Mouse (Mus musculus) thymus, adult 2 months (tissue): ENCODE measurements around the gene Psmd2. TPM values are rescaled to one million over a fixed set of nuclear protein-coding genes. Genes with fewer than 3 reads are reported as not detected.

Experiments
- DNase-seq: peaks from one replicate; pipeline ENCODE4 v3.0.0; 2021
- H3K27ac ChIP-seq: fragments of 200-500 bp; 2 replicates; pipeline ENCODE4 v1.5.1; 2012; ENCODE audit warnings: low read length, control low read depth; ENCODE audit not compliant: control insufficient read depth, insufficient read depth
- H3K27me3 ChIP-seq: fragments of 200-500 bp; 2 replicates; pipeline ENCODE4 v1.6.1; 2012; ENCODE audit warnings: mild to moderate bottlenecking, low read length, moderate library complexity, mixed read lengths; ENCODE audit not compliant: control insufficient read depth, insufficient read depth
- H3K36me3 ChIP-seq: fragments of 200-500 bp; 2 replicates; pipeline ENCODE4 v1.6.1; 2012; ENCODE audit warnings: mild to moderate bottlenecking, low read length, moderate library complexity; ENCODE audit not compliant: control insufficient read depth, insufficient read depth
- H3K4me1 ChIP-seq: fragments of 200-500 bp; replicated peaks from 2 replicates; pipeline ENCODE4 v1.6.1; 2012; ENCODE audit warnings: low read length; ENCODE audit not compliant: control insufficient read depth, insufficient read depth
- H3K4me3 ChIP-seq: fragments of 200-500 bp; 2 replicates; pipeline ENCODE4 v1.5.1; 2012; ENCODE audit warnings: mild to moderate bottlenecking, low read length, control low read depth, moderate library complexity; ENCODE audit not compliant: control insufficient read depth, insufficient read depth
- CTCF ChIP-seq: fragments of 200-500 bp; IDR thresholded peaks from 2 replicates; pipeline ENCODE4 v1.5.1; 2012; ENCODE audit warnings: mild to moderate bottlenecking, control low read depth, low read length, moderate library complexity, borderline replicate concordance; ENCODE audit not compliant: control insufficient read depth, poor library complexity, insufficient read depth; ENCODE audit errors: extremely low read depth
- POLR2A ChIP-seq: fragments of 200-500 bp; IDR thresholded peaks from 2 replicates; pipeline ENCODE4 v1.6.1; 2012; ENCODE audit warnings: mild to moderate bottlenecking, low read length, control low read depth, moderate library complexity; ENCODE audit not compliant: control insufficient read depth, poor library complexity, insufficient read depth; ENCODE audit errors: extremely low read depth
- WGBS: fragments of 180-500 bp; shearing (Covaris S2); methylation state at CpG from one replicate; pipeline ENCODE4 v1.1.7; 2018; 5-methylcytosine and 5-hydroxymethylcytosine counted together
- polyA plus RNA-seq: library from polyadenylated mRNA; depleted of rRNA; stranded (reverse); fragments of >200 nt; gene quantifications from 2 replicates; pipeline ENCODE4 v1.2.3, GENCODE M21; 2012

Psmd2 gene
- polyA plus RNA-seq, 1 experiment: 101 TPM

DNA sequence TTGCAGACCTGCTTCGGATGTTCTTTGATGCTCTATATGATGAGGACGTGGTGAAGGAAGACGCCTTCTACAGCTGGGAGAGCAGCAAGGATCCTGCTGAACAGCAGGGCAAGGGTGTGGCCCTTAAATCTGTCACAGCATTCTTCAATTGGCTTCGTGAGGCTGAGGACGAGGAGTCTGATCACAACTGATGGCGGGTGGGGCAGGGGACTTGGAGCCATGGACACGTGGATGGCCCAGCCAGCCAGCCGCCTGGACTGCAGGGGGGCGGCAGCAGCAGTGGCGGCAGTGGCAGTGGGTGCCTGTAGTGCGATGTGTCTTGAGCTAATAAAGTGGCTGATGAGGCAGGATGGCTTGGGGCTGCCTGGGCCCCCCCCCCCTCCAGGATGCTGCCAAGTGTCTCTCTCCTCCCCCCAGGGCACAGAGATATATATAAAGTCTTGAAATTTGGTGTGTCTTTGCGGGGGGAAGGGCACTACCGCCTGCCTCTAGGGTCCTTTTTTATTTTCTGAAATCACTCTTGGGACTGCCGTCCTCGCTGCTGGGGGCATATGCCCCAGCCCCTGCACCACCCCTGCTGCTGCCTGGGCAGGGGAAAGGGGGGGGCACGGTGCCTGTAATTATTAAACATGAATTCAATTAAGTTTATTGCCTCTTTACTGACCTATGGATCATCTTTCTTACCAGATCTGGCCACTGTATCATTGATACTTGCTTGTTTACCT lies 41.0 kb downstream of the Psmd2 start:
- DNase-seq: no peak
- Histone ChIP-seq H3K4me3 (no peak overlapping the region), H3K4me1 (peaks cover 14% of the 10 kb centered on the region), H3K27me3 (no peaks in the 10 kb centered on the region; the same call in 1 of the 2 replicates), H3K36me3 (peaks cover 30% of the 10 kb centered on the region), H3K27ac (no peak overlapping the region)
- 86% methylated on average over 16 of the region's 16 CpGs for WGBS
- TF ChIP-seq CTCF: no peak
- TF ChIP-seq POLR2A: no peak

DNA sequence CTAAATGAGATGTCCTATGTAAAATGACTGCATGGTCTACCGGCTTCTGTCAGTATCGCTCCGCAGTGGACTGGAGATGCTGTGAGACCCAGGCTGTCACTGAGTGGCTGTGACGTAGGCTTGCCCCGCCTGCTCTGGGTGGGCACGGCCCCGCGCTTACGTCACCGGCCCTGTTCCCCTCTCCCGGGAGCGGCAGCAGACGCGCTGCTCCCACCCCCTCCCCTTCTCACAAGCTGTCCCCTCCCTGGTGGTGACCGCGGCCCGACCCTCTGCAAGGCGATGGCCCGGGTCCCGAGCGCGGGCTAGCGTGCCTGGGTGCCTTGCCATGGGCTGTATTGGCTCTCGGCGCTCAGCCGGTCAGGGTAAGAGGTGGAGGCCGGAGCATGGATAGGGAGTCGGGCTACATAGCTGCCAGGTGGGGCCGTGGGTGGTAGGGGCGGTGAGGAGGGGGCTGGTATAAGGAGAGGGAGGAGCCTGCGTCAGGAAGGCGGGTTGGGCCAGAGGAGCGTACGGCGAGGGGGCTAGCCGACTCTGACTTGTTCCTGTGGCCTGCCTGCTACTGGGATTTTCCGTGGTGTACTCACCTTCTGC lies 41.8 kb downstream of the Psmd2 start, which contains the start of gene Fam131a:
TSS of gene Fam131a (plus strand) at position 131 of the 591 bp plus-strand sequence.
- peak; percentile 85 for DNase-seq
- Histone ChIP-seq H3K4me3 (peak within 1 kb of the TSS; percentile 53), H3K4me1 (peaks cover 14% of the 10 kb centered on the region), H3K27me3 (no peaks in the 10 kb centered on the region; the same call in 1 of the 2 replicates), H3K27ac (no peak within 1 kb of the TSS), H3K36me3 (peaks cover 22% of the 10 kb centered on the region)
- WGBS: 3% methylated on average over 37 of the region's 37 CpGs
- no peak for TF ChIP-seq POLR2A
- TF ChIP-seq CTCF: no peak

DNA sequence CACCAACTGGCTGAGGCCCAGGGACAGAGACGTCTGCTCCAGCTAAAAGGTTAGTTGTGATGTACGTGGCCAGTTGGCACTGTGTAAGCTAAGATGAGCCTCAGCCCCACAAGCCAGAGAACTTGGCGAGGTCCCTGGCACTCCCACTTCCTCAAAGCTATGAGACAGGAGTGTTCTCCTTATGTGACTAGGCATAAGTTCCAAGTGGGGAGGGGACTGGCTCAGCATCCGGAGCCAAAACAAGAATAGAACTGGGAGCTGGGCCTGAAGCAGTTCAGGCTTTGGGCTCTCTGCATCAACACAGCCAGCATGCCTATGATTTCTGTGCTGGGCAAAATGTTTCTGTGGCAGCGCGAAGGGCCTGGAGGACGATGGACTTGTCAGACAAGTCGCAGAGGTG lies 43.3 kb downstream of the Psmd2 start:
- Histone ChIP-seq H3K27me3 (no peaks in the 10 kb centered on the region; the same call in 1 of the 2 replicates), H3K36me3 (peaks cover 7% of the 10 kb centered on the region), H3K4me1 (peaks cover 14% of the 10 kb centered on the region), H3K4me3 (no peak overlapping the region), H3K27ac (no peak overlapping the region)
- TF ChIP-seq CTCF (no peak), POLR2A (no peak)
- no peak for DNase-seq
- WGBS: 69% methylated on average over 8 of the region's 8 CpGs

DNA sequence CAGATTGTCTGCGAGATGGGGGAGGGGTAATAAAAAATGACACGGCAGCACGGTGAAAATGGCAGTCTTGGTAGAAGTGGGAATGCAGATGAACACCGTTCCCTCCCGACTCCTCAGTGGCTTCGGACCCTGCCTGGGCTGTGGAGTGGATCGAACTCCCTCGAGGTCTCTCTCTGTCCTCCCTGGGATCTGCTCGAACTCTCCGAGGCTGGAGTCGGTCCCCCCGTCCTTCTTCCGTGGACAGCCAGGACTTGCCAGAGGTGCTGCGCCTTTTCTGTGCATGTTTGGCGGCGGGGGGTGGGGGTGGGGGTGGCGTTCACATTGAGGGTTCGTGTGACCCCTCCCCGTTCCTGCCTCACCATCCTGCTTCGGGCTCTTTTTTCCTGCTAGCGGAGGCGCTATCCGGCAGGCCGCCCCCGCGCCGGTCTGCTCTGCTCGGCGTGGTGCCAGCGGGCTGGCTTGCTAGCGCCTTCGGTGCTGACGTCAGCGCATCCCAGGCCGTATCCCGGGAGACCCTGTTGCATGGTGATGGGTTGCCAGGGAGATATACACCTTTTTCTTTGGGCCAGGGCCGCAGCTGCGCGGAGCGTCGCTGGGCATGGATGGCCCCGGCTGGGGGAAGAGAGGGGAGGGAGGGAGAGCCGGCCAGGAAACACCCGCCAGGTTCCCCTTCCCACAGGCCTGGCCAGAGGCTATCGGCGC lies 44.3 kb downstream of the Psmd2 start:
- DNase-seq: peak; percentile 20

DNA sequence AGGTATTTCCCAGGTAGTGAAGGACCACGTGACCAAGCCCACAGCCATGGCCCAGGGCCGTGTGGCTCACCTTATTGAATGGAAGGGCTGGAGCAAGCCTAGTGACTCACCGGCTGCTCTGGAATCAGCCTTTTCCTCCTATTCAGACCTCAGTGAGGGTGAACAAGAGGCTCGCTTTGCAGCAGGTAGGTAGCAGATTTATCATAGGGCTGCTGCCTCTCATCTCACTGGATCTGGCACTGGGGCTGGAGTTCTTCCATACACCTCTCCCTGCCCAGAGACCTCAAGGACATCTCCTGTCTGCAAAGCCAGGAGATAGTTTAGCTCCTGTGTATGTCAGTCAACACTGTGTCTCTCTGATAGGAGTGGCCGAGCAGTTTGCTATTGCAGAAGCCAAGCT lies 47.8 kb downstream of the Psmd2 start:
- TF ChIP-seq POLR2A (no peak), CTCF (no peak)
- Histone ChIP-seq H3K4me1 (peaks cover 7% of the 10 kb centered on the region; the same call in 1 of the 2 replicates), H3K27me3 (no peaks in the 10 kb centered on the region), H3K27ac (no peak overlapping the region), H3K36me3 (no peaks in the 10 kb centered on the region), H3K4me3 (no peak overlapping the region)
- WGBS: 94% methylated on average over 5 of the region's 5 CpGs
- no peak for DNase-seq

More for the DNA sequence above, 44.3 kb downstream of the Psmd2 start:
- peaks cover 14% of the 10 kb centered on the region for H3K4me1 ChIP-seq
- no peak for TF ChIP-seq POLR2A
- TF ChIP-seq CTCF: no peak
- WGBS: 6% methylated on average over 46 of the region's 46 CpGs
- no peak overlapping the region for H3K27ac ChIP-seq
- no peaks in the 10 kb centered on the region; the same call in 1 of the 2 replicates for H3K27me3 ChIP-seq
- H3K4me3 ChIP-seq: peak overlapping the region; percentile 4
- no peaks in the 10 kb centered on the region for H3K36me3 ChIP-seq

DNA sequence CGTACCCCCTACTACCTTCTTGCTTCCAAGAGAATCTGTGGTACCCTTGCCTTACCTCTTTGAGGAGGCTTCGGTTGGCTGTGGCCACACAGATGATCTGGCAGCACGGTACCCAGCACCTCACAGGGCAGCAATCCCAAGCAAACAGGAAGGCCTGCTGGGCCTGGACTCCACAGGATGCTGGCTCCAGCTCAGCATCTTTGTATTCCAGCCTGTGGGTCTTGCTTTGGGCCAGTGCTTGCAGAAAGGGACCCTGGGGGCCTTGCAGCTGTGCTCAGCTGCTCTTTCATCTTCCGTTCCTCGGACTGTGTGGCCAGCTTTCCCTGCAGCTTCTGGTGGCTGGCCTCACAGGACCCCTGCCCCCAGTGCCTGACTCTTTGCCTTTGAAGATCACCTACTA lies 48.6 kb downstream of the Psmd2 start:
- WGBS: 89% methylated on average over 5 of the region's 5 CpGs
- no peaks in the 10 kb centered on the region for H3K36me3 ChIP-seq
- no peak for TF ChIP-seq CTCF
- no peak for TF ChIP-seq POLR2A
- H3K27ac ChIP-seq: no peak overlapping the region
- H3K27me3 ChIP-seq: no peaks in the 10 kb centered on the region
- no peak for DNase-seq
- H3K4me1 ChIP-seq: peaks cover 7% of the 10 kb centered on the region; the same call in 1 of the 2 replicates
- H3K4me3 ChIP-seq: no peak overlapping the region
